Mouse (Mus musculus) layer of hippocampus, postnatal 36 days (tissue): Measurements from ENCODE around the gene Spink2. TPM values are rescaled to one million over a fixed set of nuclear protein-coding genes. Genes with fewer than 3 reads are reported as not detected.
"Not testable (repeated sequence)": the region's sequence is repeated elsewhere in the genome, so short reads cannot be mapped to it uniquely, and the experiment has no call there.

Source experiments
- DNase-seq, 2 experiments: peaks; one replicate each; pipeline ENCODE4 v3.0.0; 2022
- total RNA-seq, 2 experiments: library from RNA; stranded (reverse); gene quantifications; 2 replicates each; pipeline ENCODE4 v1.2.3; 2021

Gene Spink2
- total RNA-seq, 2 experiments from 2014 or later, result not detected

GRCm38 (mm10) chr5:77193951-77194350 is 17.3 kb downstream of the Spink2 start:
- DNase-seq, result no peak

GRCm38 (mm10) chr5:77193266-77193665 is 18.0 kb downstream of the Spink2 start:
- no peak for DNase-seq

- DNase-seq, result no peak
These were observed 19.6 kb downstream of the Spink2 start for GRCm38 (mm10) chr5:77191631-77192030.

GRCm38 (mm10) chr5:77191106-77191505 is 20.2 kb downstream of the Spink2 start:
- DNase-seq, result no peak

GRCm38 (mm10) chr5:77188738-77189137 is 22.5 kb downstream of the Spink2 start:
- DNase-seq, result no peak

- DNase-seq, result no peak
These were observed 25.9 kb downstream of the Spink2 start for GRCm38 (mm10) chr5:77185351-77185750.

- DNase-seq, result not testable (repeated sequence)
These were observed 27.4 kb downstream of the Spink2 start for GRCm38 (mm10) chr5:77183876-77184275.

- no peak for DNase-seq
These were observed 27.9 kb downstream of the Spink2 start for GRCm38 (mm10) chr5:77183338-77183737.

GRCm38 (mm10) chr5:77181508-77181907 is 29.8 kb downstream of the Spink2 start:
- DNase-seq, result no peak

GRCm38 (mm10) chr5:77178976-77179375 is 32.3 kb downstream of the Spink2 start:
- no peak for DNase-seq

- DNase-seq, result no peak
These were observed 33.3 kb downstream of the Spink2 start for GRCm38 (mm10) chr5:77178008-77178407.

- no peak for DNase-seq
These were observed 36.5 kb downstream of the Spink2 start for GRCm38 (mm10) chr5:77174779-77175178.

- DNase-seq, result no peak
These were observed 40.7 kb downstream of the Spink2 start for GRCm38 (mm10) chr5:77170593-77170992.

- DNase-seq, result no peak
These were observed 43.8 kb downstream of the Spink2 start for GRCm38 (mm10) chr5:77167306-77167945.

GRCm38 (mm10) chr5:77165703-77166625 is 45.3 kb downstream of the Spink2 start:
- DNase-seq, result no peak

GRCm38 (mm10) chr5:77163597-77163996 is 47.7 kb downstream of the Spink2 start:
- no peak for DNase-seq

- no peak for DNase-seq
These were observed 48.7 kb downstream of the Spink2 start for GRCm38 (mm10) chr5:77162566-77162965.

- DNase-seq, result no peak
These were observed 53.3 kb downstream of the Spink2 start for GRCm38 (mm10) chr5:77157777-77158540.

GRCm38 (mm10) chr5:77156938-77157337 is 54.3 kb downstream of the Spink2 start:
- DNase-seq, result no peak

GRCm38 (mm10) chr5:77155526-77155925 is 55.7 kb downstream of the Spink2 start:
- DNase-seq, result no peak
